Mouse (Mus musculus): ENCODE measurements around the gene Adgrg1. TPM values are rescaled to one million over a fixed set of nuclear protein-coding genes. Genes with fewer than 3 reads are reported as not detected.

Gene Adgrg1
- polyA plus RNA-seq, 1 experiment from 2014 or later: 39.0 TPM

DNA sequence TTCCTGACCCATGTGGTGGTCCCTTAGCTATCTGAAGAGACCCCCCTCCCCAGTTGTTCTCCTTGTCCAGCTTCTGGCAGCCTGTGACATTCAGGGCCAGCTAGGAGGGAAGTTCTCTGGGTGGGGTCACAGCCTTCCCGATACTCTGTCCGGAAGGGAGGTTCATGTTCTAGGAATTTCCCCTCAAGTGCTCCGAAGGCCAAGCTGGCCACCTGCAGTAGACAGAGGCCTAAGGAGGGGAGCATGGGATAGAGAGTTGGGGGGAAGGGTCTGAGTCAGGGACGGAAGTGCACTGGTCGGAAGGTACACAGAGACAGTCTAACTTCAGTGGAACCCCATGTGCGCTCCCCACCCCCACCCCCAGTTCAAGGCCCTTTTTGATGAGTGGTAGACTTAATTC, 25.4 kb downstream of the Adgrg1 start:
- Histone ChIP-seq H3K27ac (ENCODE audit: low read length) (peak overlapping the region; percentile 83), H3K4me2 (replicated peaks; ENCODE audit: low read depth, low read length) (no peak overlapping the region), H3K9me3 (ENCODE audit: low read length) (no peaks in the 10 kb centered on the region), H3K36me3 (ENCODE audit: insufficient read depth, low read length) (no peaks in the 10 kb centered on the region), H3K4me1 (ENCODE audit: insufficient read depth, low read depth, low read length) (peaks cover 15% of the 10 kb centered on the region; the same call in 1 of the 2 replicates), H3K4me3 (ENCODE audit: low read depth, low read length) (no peak overlapping the region), H3K9ac (replicated peaks; ENCODE audit: low read depth) (no peak overlapping the region), H3K27me3 (replicated peaks; ENCODE audit: insufficient read depth, low read length) (no peaks in the 10 kb centered on the region)
- TF ChIP-seq CTCF (IDR thresholded peaks at IDR 0.05) (no peak), EP300 (IDR thresholded peaks at IDR 0.05) (peak; percentile 85)
- DNase-seq (ENCODE audit: low spot score): peak; percentile 78
- peak; percentile 69 for ATAC-seq
- 35% methylated on average over 6 of the region's 6 CpGs for WGBS

DNA sequence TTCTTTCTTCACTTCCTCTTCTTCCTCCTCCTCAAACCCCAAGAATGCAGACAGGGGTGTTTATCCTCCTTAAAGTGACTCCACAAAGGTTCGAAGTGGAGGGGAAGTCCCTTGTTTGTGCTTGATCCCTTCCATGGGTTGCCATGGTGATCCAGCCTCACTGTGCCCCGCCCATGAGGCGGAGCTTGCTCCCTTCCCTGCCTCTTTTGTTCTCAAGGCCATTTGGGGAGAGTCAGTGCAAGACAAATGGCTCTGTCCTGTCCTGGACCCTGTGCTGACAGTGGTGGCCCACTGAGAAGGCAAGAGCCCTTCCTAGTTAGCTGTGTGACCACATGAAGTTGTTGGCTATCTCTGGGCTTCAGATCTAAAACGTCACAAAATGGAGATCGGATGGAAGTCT, 26.1 kb downstream of the Adgrg1 start:
- Histone ChIP-seq H3K4me1 (ENCODE audit: insufficient read depth, low read depth, low read length) (peaks cover 15% of the 10 kb centered on the region; the same call in 1 of the 2 replicates), H3K27ac (ENCODE audit: low read length) (peak overlapping the region; percentile 83), H3K36me3 (ENCODE audit: insufficient read depth, low read length) (no peaks in the 10 kb centered on the region), H3K9ac (replicated peaks; ENCODE audit: low read depth) (no peak overlapping the region), H3K9me3 (ENCODE audit: low read length) (no peaks in the 10 kb centered on the region), H3K4me3 (ENCODE audit: low read depth, low read length) (no peak overlapping the region), H3K4me2 (replicated peaks; ENCODE audit: low read depth, low read length) (0 out of 2 replicates have a peak overlapping the region, but pooled peaks have one; percentile 3), H3K27me3 (replicated peaks; ENCODE audit: insufficient read depth, low read length) (no peaks in the 10 kb centered on the region)
- TF ChIP-seq EP300 (IDR thresholded peaks at IDR 0.05): peak; percentile 29; the same call in 1 of the 2 replicates
- no peak for TF ChIP-seq CTCF (IDR thresholded peaks at IDR 0.05)
- WGBS: 19% methylated on average over 5 of the region's 5 CpGs
- DNase-seq (ENCODE audit: low spot score) (peak; percentile 89), ATAC-seq (peak; percentile 63)

DNA sequence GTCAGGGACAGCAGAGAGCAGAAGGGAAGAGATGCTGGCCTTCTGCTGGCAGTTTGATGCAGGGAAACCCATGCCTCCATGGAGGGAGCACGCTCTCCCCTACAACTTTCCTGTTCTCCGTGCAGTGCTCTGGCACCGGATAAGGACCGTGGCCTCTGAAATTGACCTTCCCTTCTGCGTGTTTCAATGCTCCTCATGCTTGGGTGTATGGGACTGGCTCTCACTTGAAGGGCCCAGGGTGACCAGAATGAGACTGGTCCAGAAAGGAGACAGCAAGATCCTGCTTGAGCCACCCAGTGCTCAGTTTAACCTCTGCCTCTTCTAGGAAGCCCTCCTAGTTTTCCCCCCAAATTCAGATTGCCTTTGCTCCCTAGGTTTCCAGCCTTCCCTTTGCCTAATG, 26.6 kb downstream of the Adgrg1 start:
- Histone ChIP-seq H3K9ac (replicated peaks; ENCODE audit: low read depth) (no peak overlapping the region), H3K9me3 (ENCODE audit: low read length) (no peaks in the 10 kb centered on the region), H3K4me2 (replicated peaks; ENCODE audit: low read depth, low read length) (no peak overlapping the region), H3K4me1 (ENCODE audit: insufficient read depth, low read depth, low read length) (peaks cover 15% of the 10 kb centered on the region; the same call in 1 of the 2 replicates), H3K4me3 (ENCODE audit: low read depth, low read length) (no peak overlapping the region), H3K27ac (ENCODE audit: low read length) (peak overlapping the region; percentile 83), H3K27me3 (replicated peaks; ENCODE audit: insufficient read depth, low read length) (no peaks in the 10 kb centered on the region), H3K36me3 (ENCODE audit: insufficient read depth, low read length) (no peaks in the 10 kb centered on the region)
- no peak for ATAC-seq
- DNase-seq (ENCODE audit: low spot score): no peak
- 58% methylated on average over 5 of the region's 5 CpGs for WGBS
- no peak for TF ChIP-seq EP300 (IDR thresholded peaks at IDR 0.05)

DNA sequence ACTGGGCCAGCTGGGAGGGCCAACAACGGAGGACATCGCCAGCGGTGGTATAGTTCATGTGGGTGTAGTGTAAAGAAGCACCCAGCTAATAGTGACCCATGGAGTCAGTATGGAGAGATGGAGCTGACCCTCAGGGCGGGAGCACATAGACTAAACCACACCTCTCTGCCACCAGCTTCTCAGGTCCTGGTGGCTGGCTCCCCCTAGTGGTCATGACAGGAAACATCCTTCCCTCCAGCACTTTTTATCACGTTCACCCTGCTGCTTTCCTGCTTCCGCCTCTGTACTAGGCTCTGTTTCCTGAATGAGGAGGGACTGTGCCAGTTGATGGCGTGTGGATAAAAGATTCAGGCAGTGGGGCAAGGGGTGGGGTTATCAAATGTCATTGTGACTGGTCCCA, 27.1 kb downstream of the Adgrg1 start:
- DNase-seq (ENCODE audit: low spot score) (peak; percentile 93), ATAC-seq (peak; percentile 69)
- Histone ChIP-seq H3K4me3 (ENCODE audit: low read depth, low read length) (no peak overlapping the region), H3K36me3 (ENCODE audit: insufficient read depth, low read length) (no peaks in the 10 kb centered on the region), H3K4me1 (ENCODE audit: insufficient read depth, low read depth, low read length) (peaks cover 15% of the 10 kb centered on the region; the same call in 1 of the 2 replicates), H3K9me3 (ENCODE audit: low read length) (no peaks in the 10 kb centered on the region), H3K27ac (ENCODE audit: low read length) (peak overlapping the region; percentile 83), H3K27me3 (replicated peaks; ENCODE audit: insufficient read depth, low read length) (no peaks in the 10 kb centered on the region), H3K4me2 (replicated peaks; ENCODE audit: low read depth, low read length) (no peak overlapping the region), H3K9ac (replicated peaks; ENCODE audit: low read depth) (no peak overlapping the region)
- WGBS: 4% methylated on average over 7 of the region's 7 CpGs
- peak; percentile 98 for TF ChIP-seq CTCF (IDR thresholded peaks at IDR 0.05)
- peak; percentile 86 for TF ChIP-seq EP300 (IDR thresholded peaks at IDR 0.05)

DNA sequence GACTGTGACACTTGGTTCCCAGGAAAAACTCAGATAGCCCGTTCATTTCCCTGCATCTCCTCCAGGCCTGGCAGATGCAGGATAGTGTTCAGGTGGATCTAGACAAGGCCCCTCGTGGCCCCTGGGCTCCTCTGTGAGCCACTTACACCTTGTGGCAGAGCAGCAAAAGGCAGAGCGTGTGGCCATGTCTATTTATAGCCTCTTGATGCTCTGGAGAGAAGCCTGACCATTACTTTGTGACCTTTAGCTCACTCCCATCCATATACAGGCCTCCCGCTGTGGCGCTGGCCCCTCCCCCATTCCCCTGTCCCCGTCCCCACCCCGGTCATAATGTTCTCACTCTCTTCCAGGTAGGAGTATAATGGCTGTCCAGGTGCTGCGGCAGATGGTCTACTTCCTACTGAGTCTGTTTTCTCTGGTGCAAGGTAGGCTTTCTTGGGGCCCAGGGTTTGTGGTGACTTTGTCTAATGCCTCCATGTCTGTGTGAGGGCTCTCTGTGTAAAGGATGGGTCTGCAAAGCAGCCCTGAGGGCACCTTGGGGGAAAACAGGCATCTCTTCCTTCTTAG, 27.6 kb downstream of the Adgrg1 start:
- H3K4me2 ChIP-seq (replicated peaks; ENCODE audit: low read depth, low read length): no peak overlapping the region
- no peak for DNase-seq (ENCODE audit: low spot score)

DNA sequence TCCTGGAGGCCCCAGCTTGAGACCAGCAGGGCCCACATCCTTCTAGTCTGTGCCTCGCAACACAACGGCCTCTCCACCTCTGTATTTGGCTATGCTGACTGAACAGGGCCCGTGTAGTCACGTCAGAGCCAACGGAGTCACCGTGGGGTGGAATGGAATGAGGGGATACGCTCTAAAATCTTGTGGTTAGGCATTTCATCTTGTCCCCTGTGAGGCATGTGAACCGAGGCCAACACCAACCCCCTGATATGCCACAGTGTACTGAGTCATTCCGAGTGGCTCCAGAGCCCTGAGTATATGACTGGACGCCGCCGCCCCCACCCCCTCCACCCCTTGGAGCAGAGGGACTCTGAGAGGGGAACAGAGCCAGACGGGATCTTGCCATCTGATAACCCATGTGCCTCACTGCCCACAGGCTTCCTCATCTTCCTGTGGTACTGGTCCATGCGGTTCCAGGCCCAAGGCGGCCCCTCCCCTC, 37.9 kb downstream of the Adgrg1 start:
- Histone ChIP-seq H3K4me3 (ENCODE audit: low read depth, low read length) (no peak overlapping the region), H3K27ac (ENCODE audit: low read length) (no peak overlapping the region), H3K9ac (replicated peaks; ENCODE audit: low read depth) (no peak overlapping the region), H3K9me3 (ENCODE audit: low read length) (no peaks in the 10 kb centered on the region), H3K27me3 (replicated peaks; ENCODE audit: insufficient read depth, low read length) (no peaks in the 10 kb centered on the region), H3K4me2 (replicated peaks; ENCODE audit: low read depth, low read length) (no peak overlapping the region), H3K36me3 (ENCODE audit: insufficient read depth, low read length) (no peaks in the 10 kb centered on the region), H3K4me1 (ENCODE audit: insufficient read depth, low read depth, low read length) (no peaks in the 10 kb centered on the region)
- WGBS: 80% methylated on average over 14 of the region's 15 CpGs
- DNase-seq (ENCODE audit: low spot score): no peak
- TF ChIP-seq EP300 (IDR thresholded peaks at IDR 0.05) (no peak), CTCF (IDR thresholded peaks at IDR 0.05) (no peak)
- no peak for ATAC-seq

More for the DNA sequence above, 27.6 kb downstream of the Adgrg1 start:
- Histone ChIP-seq H3K4me3 (ENCODE audit: low read depth, low read length) (no peak overlapping the region), H3K36me3 (ENCODE audit: insufficient read depth, low read length) (no peaks in the 10 kb centered on the region), H3K9ac (replicated peaks; ENCODE audit: low read depth) (no peak overlapping the region), H3K27ac (ENCODE audit: low read length) (no peak overlapping the region), H3K27me3 (replicated peaks; ENCODE audit: insufficient read depth, low read length) (no peaks in the 10 kb centered on the region), H3K4me1 (ENCODE audit: insufficient read depth, low read depth, low read length) (peaks cover 15% of the 10 kb centered on the region; the same call in 1 of the 2 replicates), H3K9me3 (ENCODE audit: low read length) (no peaks in the 10 kb centered on the region)
- TF ChIP-seq CTCF (IDR thresholded peaks at IDR 0.05) (no peak), EP300 (IDR thresholded peaks at IDR 0.05) (no peak)
- WGBS: 40% methylated on average over 8 of the region's 8 CpGs
- ATAC-seq: peak; percentile 0; the same call in 1 of the 2 replicates

All from lung, postnatal 0 days (tissue).